Mouse (Mus musculus) layer of hippocampus, postnatal 14 days (tissue): ENCODE measurements at regions not wholly inside any gene's neighbourhood (a gene's known extent, or its start where the extent isn't known, plus 50 kb on each side); places are given as distances from the start of the nearest gene placed in this dataset.
A peak's percentile ranks its signal among the peaks of the same experiment; 100 is the strongest.

Source experiments
- DNase-seq, 2 experiments: peaks; one replicate each; pipeline ENCODE4 v3.0.0; 2021 to 2022; ENCODE audit warnings: low spot score in 2 of 2, mixed read lengths in 1 of 2

- no peak for DNase-seq
These were observed 97.6 kb upstream of the Mvb12b start for GRCm38 (mm10) chr2:33985316-33985715.

GRCm38 (mm10) chr2:33983112-33983748, 95.5 kb upstream of the Mvb12b start:
- DNase-seq, result no peak

- DNase-seq, result no peak
These were observed 94.2 kb upstream of the Mvb12b start for GRCm38 (mm10) chr2:33981936-33982335.

- no peak for DNase-seq
These were observed 93.6 kb upstream of the Mvb12b start for GRCm38 (mm10) chr2:33981321-33981720.

- no peak for DNase-seq
These were observed 93.1 kb upstream of the Mvb12b start for GRCm38 (mm10) chr2:33980884-33981283.

GRCm38 (mm10) chr2:33979276-33979675, 91.5 kb upstream of the Mvb12b start:
- DNase-seq, result no peak

GRCm38 (mm10) chr2:33978550-33978949, 90.8 kb upstream of the Mvb12b start:
- no peak for DNase-seq

GRCm38 (mm10) chr2:33977576-33978352, 90.0 kb upstream of the Mvb12b start:
- DNase-seq, result no peak

GRCm38 (mm10) chr2:33977151-33977550, 89.4 kb upstream of the Mvb12b start:
- no peak for DNase-seq

- no peak for DNase-seq
These were observed 88.4 kb upstream of the Mvb12b start for GRCm38 (mm10) chr2:33976183-33976582.

- peak; percentile 14 to 36 for DNase-seq
These were observed 87.8 kb upstream of the Mvb12b start for GRCm38 (mm10) chr2:33975423-33976127.

GRCm38 (mm10) chr2:33974737-33975422, 87.1 kb upstream of the Mvb12b start:
- no peak for DNase-seq

GRCm38 (mm10) chr2:33974031-33974430, 86.3 kb upstream of the Mvb12b start:
- DNase-seq, result no peak

GRCm38 (mm10) chr2:33973213-33973834, 85.6 kb upstream of the Mvb12b start:
- DNase-seq, result peak; percentile 83 to 84

GRCm38 (mm10) chr2:33966984-33967421, 79.3 kb upstream of the Mvb12b start:
- DNase-seq, result peak; percentile 66 to 69

- peak in 1 of 2 experiments; percentile 20 for DNase-seq
These were observed 78.7 kb upstream of the Mvb12b start for GRCm38 (mm10) chr2:33966389-33966983.

GRCm38 (mm10) chr2:33964096-33964495, 76.3 kb upstream of the Mvb12b start:
- DNase-seq, result no peak

GRCm38 (mm10) chr2:33962355-33963037, 74.8 kb upstream of the Mvb12b start:
- no peak for DNase-seq

- no peak for DNase-seq
These were observed 73.8 kb upstream of the Mvb12b start for GRCm38 (mm10) chr2:33961566-33961965.

- DNase-seq, result peak in 1 of 2 experiments; percentile 36
These were observed 70.0 kb upstream of the Mvb12b start for GRCm38 (mm10) chr2:33957754-33958153.
